Mouse (Mus musculus) liver, embryonic 14.5 days (tissue): ENCODE measurements around the gene Zfp36l1. TPM values are rescaled to one million over a fixed set of nuclear protein-coding genes. Genes with fewer than 3 reads are reported as not detected.

ENCODE experiments used
- ATAC-seq: fragments of 200-750 bp; cut with Nextera tagmentation; 2 replicates; pipeline ENCODE4 v1.8.0; 2017; ENCODE audit warnings: moderate number of reproducible peaks, mild to moderate bottlenecking, moderate library complexity; ENCODE audit not compliant: insufficient read depth
- DNase-seq, 3 experiments: peaks; one replicate each; pipeline ENCODE4 v3.0.0-alpha.2; 2012 to 2013; ENCODE audit warnings: low read depth in 3 of 3, low spot score in 3 of 3
- H3K27ac ChIP-seq: fragments of 300-500 bp; sonication (generic); 2 replicates; pipeline ENCODE4 v1.5.1; 2014; ENCODE audit warnings: moderate library complexity, mild to moderate bottlenecking, control low read depth, inconsistent platforms
- H3K27me3 ChIP-seq: fragments of 300-500 bp; sonication (generic); 2 replicates; pipeline ENCODE4 v1.6.1; 2014; ENCODE audit warnings: mild to moderate bottlenecking, low read length, moderate library complexity; ENCODE audit not compliant: control insufficient read depth, insufficient read depth
- H3K36me3 ChIP-seq: fragments of 300-500 bp; sonication (generic); replicated peaks from 2 replicates; pipeline ENCODE4 v1.6.1; 2014; ENCODE audit warnings: low read depth; ENCODE audit not compliant: control insufficient read depth, insufficient read depth
- H3K4me1 ChIP-seq, 2 experiments: fragments of 200-500 bp in 1 of 2; fragments of 300-500 bp in 1 of 2; sonication (generic) in 1 of 2; replicated peaks; 2 replicates each; pipeline ENCODE4 v1.6.1; 2012 to 2014; ENCODE audit warnings: antibody characterized with exemption in 1 of 2, inconsistent platforms in 1 of 2, low read length in 1 of 2; ENCODE audit not compliant: control insufficient read depth in 2 of 2, insufficient read depth in 2 of 2
- H3K4me2 ChIP-seq: fragments of 300-500 bp; sonication (generic); 2 replicates; pipeline ENCODE4 v1.6.1; 2014; ENCODE audit warnings: low read depth, mild to moderate bottlenecking, control low read depth, moderate library complexity
- H3K4me3 ChIP-seq, 2 experiments: fragments of 200-500 bp in 1 of 2; fragments of 300-500 bp in 1 of 2; sonication (generic) in 1 of 2; 2 replicates each; pipeline ENCODE4 v1.5.1; 2012 to 2014; ENCODE audit warnings: low read depth in 2 of 2, low read length in 2 of 2, mild to moderate bottlenecking in 2 of 2, control low read depth in 1 of 2, inconsistent platforms in 1 of 2, moderate library complexity in 1 of 2; ENCODE audit not compliant: insufficient read depth in 1 of 2
- H3K9ac ChIP-seq: fragments of 300-500 bp; sonication (generic); replicated peaks from 2 replicates; pipeline ENCODE4 v1.6.1; 2014; ENCODE audit warnings: mild to moderate bottlenecking, control low read depth, moderate library complexity
- H3K9me3 ChIP-seq: fragments of 300-500 bp; sonication (generic); 2 replicates; pipeline ENCODE4 v1.6.1; 2016; ENCODE audit warnings: low read length, mixed read lengths; ENCODE audit not compliant: control insufficient read depth
- CTCF ChIP-seq: IDR thresholded peaks from 2 replicates; pipeline ENCODE4 v1.5.1; 2016; ENCODE audit warnings: antibody characterized with exemption, low read depth, control low read depth
- EP300 ChIP-seq: IDR thresholded peaks from 2 replicates; pipeline ENCODE4 v1.6.1; 2016; ENCODE audit warnings: antibody characterized with exemption, low read depth
- WGBS: fragments of 180-500 bp; shearing (Covaris S2); extraction: QIAGEN DNeasy Blood & Tissue Kit; methylation state at CpG from one replicate; pipeline ENCODE4 v1.1.7; 2014; ENCODE audit not compliant: insufficient replicate concordance; 5-methylcytosine and 5-hydroxymethylcytosine counted together
- polyA plus RNA-seq, 2 experiments: library from polyadenylated mRNA; depleted of rRNA in 1 of 2; stranded (reverse) in 1 of 2; unstranded in 1 of 2; fragments of >200 nt; fragmentation: Nextera tagmentation in 1 of 2; extraction: Ambion mirVana in 1 of 2; gene quantifications; 2 replicates each; pipeline versions ENCODE4 v1.2.1 to v1.2.3; 2012 to 2014

Zfp36l1 gene
- polyA plus RNA-seq, 2 experiments: 19.4 to 22.7 TPM

DNA sequence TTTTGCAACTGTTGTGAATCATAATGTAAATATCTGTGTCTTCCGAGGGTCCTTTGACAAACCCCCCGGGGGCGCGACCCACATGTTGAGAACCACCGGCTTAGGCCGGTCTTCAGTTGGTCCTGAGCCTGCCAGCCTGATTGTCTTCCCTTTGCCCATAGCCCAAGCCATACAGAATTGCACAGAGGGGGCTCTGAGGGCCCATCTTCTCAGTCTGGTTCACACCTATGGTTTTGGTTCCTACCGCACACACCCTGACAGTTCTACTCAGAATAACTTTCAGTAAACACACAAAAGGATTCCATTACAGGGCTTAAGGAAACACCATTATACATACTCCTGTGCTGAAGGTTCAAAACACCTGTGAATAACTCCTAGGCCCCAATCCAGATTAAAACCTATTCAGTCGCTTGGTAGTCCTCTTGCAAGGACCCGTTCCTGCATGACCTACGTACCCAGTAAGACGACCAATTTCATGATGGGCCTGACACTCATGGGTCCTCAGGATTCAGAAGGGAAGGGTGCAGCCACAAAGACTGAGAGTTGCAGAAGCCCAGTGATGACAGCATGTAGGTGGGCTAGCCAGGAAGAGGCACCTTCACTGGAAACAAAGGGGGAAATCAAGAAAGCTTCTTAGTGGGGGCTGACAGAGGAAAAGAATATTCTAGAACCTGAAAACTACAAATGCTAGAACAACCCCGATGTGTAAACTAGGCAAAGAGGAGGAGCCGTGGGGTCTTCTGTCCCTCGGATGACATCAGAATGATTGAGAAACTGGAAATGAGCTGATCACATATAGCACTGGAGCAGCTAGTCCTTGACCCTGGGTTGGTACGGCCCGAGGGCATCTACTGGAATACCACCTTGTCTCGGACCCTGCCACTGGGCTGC, 18.8 kb upstream of the Zfp36l1 start:
- Histone ChIP-seq H3K27ac (peak overlapping the region; percentile 70), H3K4me1 (peaks cover 17 to 28% of the 10 kb centered on the region in 2 experiments), H3K4me2 (peak overlapping the region; percentile 89), H3K36me3 (no peaks in the 10 kb centered on the region; the same call in 1 of the 2 replicates), H3K9me3 (no peaks in the 10 kb centered on the region), H3K9ac (peak overlapping the region; percentile 27), H3K4me3 (peak overlapping the region; percentile 67 to 73), H3K27me3 (no peaks in the 10 kb centered on the region)
- ATAC-seq: peak; percentile 2; the same call in 1 of the 2 replicates
- no peak for TF ChIP-seq CTCF
- no peak for TF ChIP-seq EP300
- no peak for DNase-seq
- 57% methylated on average over 17 of the region's 17 CpGs for WGBS

GRCm38 (mm10) chr12:80130558-80131358, 17.9 kb upstream of the Zfp36l1 start:
- Histone ChIP-seq H3K9me3 (no peaks in the 10 kb centered on the region), H3K4me1 (peaks cover 17 to 28% of the 10 kb centered on the region in 2 experiments), H3K4me3 (peak overlapping the region in 1 of 2 experiments; percentile 8; a peak in 1 of 4 replicates), H3K27me3 (no peaks in the 10 kb centered on the region), H3K9ac (peak overlapping the region; percentile 46), H3K27ac (peak overlapping the region; percentile 70), H3K36me3 (no peaks in the 10 kb centered on the region; the same call in 1 of the 2 replicates), H3K4me2 (peak overlapping the region; percentile 89)
- WGBS: 13% methylated on average over 6 of the region's 6 CpGs
- ATAC-seq (peak; percentile 30), DNase-seq (no peak)
- TF ChIP-seq EP300: no peak
- no peak for TF ChIP-seq CTCF

DNA sequence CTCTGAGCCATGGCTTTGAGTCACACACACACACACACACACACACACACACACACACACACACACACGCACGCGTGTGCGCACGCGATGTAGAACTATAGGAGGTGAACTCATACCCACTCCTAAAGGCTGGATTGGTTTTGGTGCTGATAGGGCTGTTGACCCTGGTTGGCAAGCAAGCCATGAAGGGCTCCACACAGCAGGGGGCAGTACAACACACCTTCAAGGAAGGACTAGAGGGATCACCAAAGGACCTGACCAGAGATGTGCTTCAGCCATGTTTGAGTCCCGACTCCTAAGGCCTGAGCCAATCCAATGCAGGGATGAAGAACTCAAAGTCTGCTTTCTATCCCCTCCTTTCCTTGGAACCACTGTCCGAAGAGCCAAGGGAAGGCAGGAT, 16.7 kb upstream of the Zfp36l1 start:
- H3K27me3 ChIP-seq: no peaks in the 10 kb centered on the region
- TF ChIP-seq EP300: no peak
- peak; percentile 81 for TF ChIP-seq CTCF
- H3K27ac ChIP-seq: no peak overlapping the region
- peaks cover 17 to 28% of the 10 kb centered on the region in 2 experiments for H3K4me1 ChIP-seq
- H3K36me3 ChIP-seq: no peaks in the 10 kb centered on the region; the same call in 1 of the 2 replicates
- H3K4me2 ChIP-seq: no peak overlapping the region
- no peak for DNase-seq
- no peak for ATAC-seq
- H3K4me3 ChIP-seq: no peak overlapping the region
- no peaks in the 10 kb centered on the region for H3K9me3 ChIP-seq
- WGBS: 84% methylated on average over 8 of the region's 8 CpGs
- no peak overlapping the region for H3K9ac ChIP-seq

GRCm38 (mm10) chr12:80127191-80127762, 14.5 kb upstream of the Zfp36l1 start:
- no peak for DNase-seq

More at GRCm38 (mm10) chr12:80127191-80127762, 14.5 kb upstream of the Zfp36l1 start:
- Histone ChIP-seq H3K36me3 (no peaks in the 10 kb centered on the region; the same call in 1 of the 2 replicates), H3K4me3 (no peak overlapping the region), H3K4me2 (no peak overlapping the region), H3K9ac (no peak overlapping the region), H3K27me3 (no peaks in the 10 kb centered on the region), H3K9me3 (no peaks in the 10 kb centered on the region), H3K27ac (no peak overlapping the region), H3K4me1 (peaks cover 17 to 34% of the 10 kb centered on the region in 2 experiments)
- TF ChIP-seq EP300: no peak
- no peak for TF ChIP-seq CTCF
- no peak for ATAC-seq
- 71% methylated on average over 5 of the region's 5 CpGs for WGBS
